Mouse (Mus musculus): Measurements from ENCODE around the gene Tmem201. TPM values are rescaled to one million over a fixed set of nuclear protein-coding genes. Genes with fewer than 3 reads are reported as not detected.
"Not testable (repeated sequence)": the region's sequence is repeated elsewhere in the genome, so short reads cannot be mapped to it uniquely, and the experiment has no call there.

Tmem201 gene
- polyA plus RNA-seq, 1 experiment from 2014 or later, result 52.1 TPM

- no peaks in the 10 kb centered on the region for H3K27me3 ChIP-seq (ENCODE audit: low read depth, poor library complexity, severe bottlenecking)
These were observed 27.4 kb upstream of the Tmem201 start for GRCm38 (mm10) chr4:149765201-149765600.

GRCm38 (mm10) chr4:149763335-149763734 lies 25.5 kb upstream of the Tmem201 start:
- no peaks in the 10 kb centered on the region for H3K9me3 ChIP-seq (replicated peaks)
- H3K4me1 ChIP-seq, result peaks cover 9% of the 10 kb centered on the region; the same call in 1 of the 2 replicates
- DNase-seq (ENCODE audit: low spot score), result no peak
- H3K27me3 ChIP-seq (ENCODE audit: low read depth, poor library complexity, severe bottlenecking), result no peaks in the 10 kb centered on the region
- H3K27ac ChIP-seq, result no peak overlapping the region
- no peak overlapping the region for H3K4me3 ChIP-seq
- peaks cover 36% of the 10 kb centered on the region for H3K36me3 ChIP-seq
- 92% methylated on average over 2 of the region's 2 CpGs for WGBS

More at GRCm38 (mm10) chr4:149765201-149765600, 27.4 kb upstream of the Tmem201 start:
- Histone ChIP-seq H3K4me3 (no peak overlapping the region), H3K9me3 (replicated peaks) (no peaks in the 10 kb centered on the region), H3K36me3 (peaks cover 19% of the 10 kb centered on the region), H3K27ac (no peak overlapping the region), H3K4me1 (0 out of 2 replicates have a peak, but pooled peaks cover 6% of the 10 kb centered on the region)
- 92% methylated on average over 5 of the region's 5 CpGs for WGBS
- no peak for DNase-seq (ENCODE audit: low spot score)

- Histone ChIP-seq H3K27me3 (ENCODE audit: low read depth, poor library complexity, severe bottlenecking) (no peaks in the 10 kb centered on the region), H3K4me1 (peaks cover 9% of the 10 kb centered on the region; the same call in 1 of the 2 replicates), H3K9me3 (replicated peaks) (no peaks in the 10 kb centered on the region), H3K27ac (no peak overlapping the region), H3K36me3 (peaks cover 59% of the 10 kb centered on the region), H3K4me3 (no peak overlapping the region)
- 74% methylated on average over 5 of the region's 5 CpGs for WGBS
- no peak for DNase-seq (ENCODE audit: low spot score)
These were observed 21.7 kb upstream of the Tmem201 start for GRCm38 (mm10) chr4:149759517-149759916.

- no peak for DNase-seq (ENCODE audit: low spot score)
- Histone ChIP-seq H3K9me3 (replicated peaks) (no peaks in the 10 kb centered on the region), H3K36me3 (peaks cover 67% of the 10 kb centered on the region), H3K4me3 (no peak overlapping the region), H3K27me3 (ENCODE audit: low read depth, poor library complexity, severe bottlenecking) (no peaks in the 10 kb centered on the region), H3K4me1 (peaks cover 9% of the 10 kb centered on the region; the same call in 1 of the 2 replicates), H3K27ac (no peak overlapping the region)
- WGBS, result 91% methylated on average over 6 of the region's 6 CpGs
These were observed 20.6 kb upstream of the Tmem201 start for GRCm38 (mm10) chr4:149758423-149758822.

GRCm38 (mm10) chr4:149756546-149756945 lies 18.7 kb upstream of the Tmem201 start:
- WGBS, result 94% methylated on average over 7 of the region's 7 CpGs
- not testable (repeated sequence) for DNase-seq (ENCODE audit: low spot score); H3K27ac ChIP-seq; H3K9me3 ChIP-seq (replicated peaks); H3K27me3 ChIP-seq (ENCODE audit: low read depth, poor library complexity, severe bottlenecking); H3K4me3 ChIP-seq
- peaks cover 61% of the 10 kb centered on the region for H3K36me3 ChIP-seq
- peaks cover 16% of the 10 kb centered on the region for H3K4me1 ChIP-seq

- H3K9me3 ChIP-seq (replicated peaks), result no peaks in the 10 kb centered on the region
- WGBS, result 79% methylated on average over 3 of the region's 3 CpGs
- H3K36me3 ChIP-seq, result peaks cover 42% of the 10 kb centered on the region
- no peak for DNase-seq (ENCODE audit: low spot score)
- no peak overlapping the region for H3K4me3 ChIP-seq
- peaks cover 24% of the 10 kb centered on the region for H3K4me1 ChIP-seq
- H3K27me3 ChIP-seq (ENCODE audit: low read depth, poor library complexity, severe bottlenecking), result no peaks in the 10 kb centered on the region
- H3K27ac ChIP-seq, result no peak overlapping the region
These were observed 15.0 kb upstream of the Tmem201 start for GRCm38 (mm10) chr4:149752836-149753235.

- peaks cover 37% of the 10 kb centered on the region for H3K36me3 ChIP-seq
- H3K27me3 ChIP-seq (ENCODE audit: low read depth, poor library complexity, severe bottlenecking), result no peaks in the 10 kb centered on the region
- 30% methylated on average over 17 of the region's 17 CpGs for WGBS
- peak; percentile 80 for DNase-seq (ENCODE audit: low spot score)
- H3K9me3 ChIP-seq (replicated peaks), result no peaks in the 10 kb centered on the region
- no peak overlapping the region for H3K4me3 ChIP-seq
- peaks cover 24% of the 10 kb centered on the region for H3K4me1 ChIP-seq
- H3K27ac ChIP-seq, result no peak overlapping the region
These were observed 14.4 kb upstream of the Tmem201 start for GRCm38 (mm10) chr4:149752124-149752799.

- peaks cover 34% of the 10 kb centered on the region for H3K36me3 ChIP-seq
- no peak overlapping the region for H3K4me3 ChIP-seq
- DNase-seq (ENCODE audit: low spot score), result no peak
- H3K27ac ChIP-seq, result no peak overlapping the region
- WGBS, result 45% methylated on average over 5 of the region's 5 CpGs
- H3K9me3 ChIP-seq (replicated peaks), result no peaks in the 10 kb centered on the region
- H3K27me3 ChIP-seq (ENCODE audit: low read depth, poor library complexity, severe bottlenecking), result no peaks in the 10 kb centered on the region
- peaks cover 24% of the 10 kb centered on the region for H3K4me1 ChIP-seq
These were observed 12.8 kb upstream of the Tmem201 start for GRCm38 (mm10) chr4:149750671-149751070.

- H3K9me3 ChIP-seq (replicated peaks); H3K4me3 ChIP-seq; H3K27ac ChIP-seq; H3K27me3 ChIP-seq (ENCODE audit: low read depth, poor library complexity, severe bottlenecking); DNase-seq (ENCODE audit: low spot score): not testable (repeated sequence)
- peaks cover 24% of the 10 kb centered on the region for H3K4me1 ChIP-seq
- peaks cover 36% of the 10 kb centered on the region for H3K36me3 ChIP-seq
- WGBS, result 94% methylated on average over 3 of the region's 3 CpGs
These were observed 11.8 kb upstream of the Tmem201 start for GRCm38 (mm10) chr4:149749663-149750015.

- 86% methylated on average over 18 of the region's 18 CpGs for WGBS
- Histone ChIP-seq H3K36me3 (peaks cover 38% of the 10 kb centered on the region), H3K4me1 (peaks cover 24% of the 10 kb centered on the region), H3K9me3 (replicated peaks) (no peaks in the 10 kb centered on the region), H3K27ac (no peak overlapping the region), H3K4me3 (no peak overlapping the region), H3K27me3 (ENCODE audit: low read depth, poor library complexity, severe bottlenecking) (no peaks in the 10 kb centered on the region)
- DNase-seq (ENCODE audit: low spot score), result no peak
These were observed 11.3 kb upstream of the Tmem201 start for GRCm38 (mm10) chr4:149749003-149749662.

- Histone ChIP-seq H3K9me3 (replicated peaks) (no peaks in the 10 kb centered on the region), H3K27ac (no peak overlapping the region), H3K36me3 (peaks cover 53% of the 10 kb centered on the region), H3K4me3 (no peak overlapping the region), H3K4me1 (no peaks in the 10 kb centered on the region), H3K27me3 (ENCODE audit: low read depth, poor library complexity, severe bottlenecking) (no peaks in the 10 kb centered on the region)
- no peak for DNase-seq (ENCODE audit: low spot score)
- 89% methylated on average over 7 of the region's 7 CpGs for WGBS
These were observed 6.3 kb upstream of the Tmem201 start for GRCm38 (mm10) chr4:149744119-149744518.

- H3K9me3 ChIP-seq (replicated peaks), result no peaks in the 10 kb centered on the region
- no peak overlapping the region for H3K27ac ChIP-seq
- DNase-seq (ENCODE audit: low spot score), result no peak
- WGBS, result 94% methylated on average over 14 of the region's 14 CpGs
- no peaks in the 10 kb centered on the region for H3K27me3 ChIP-seq (ENCODE audit: low read depth, poor library complexity, severe bottlenecking)
- peaks cover 46% of the 10 kb centered on the region for H3K36me3 ChIP-seq
- peaks cover 9% of the 10 kb centered on the region for H3K4me1 ChIP-seq
- H3K4me3 ChIP-seq, result no peak overlapping the region
These were observed 4.2 kb upstream of the Tmem201 start for GRCm38 (mm10) chr4:149742011-149742530.

- Histone ChIP-seq H3K36me3 (peaks cover 47% of the 10 kb centered on the region), H3K9me3 (replicated peaks) (no peaks in the 10 kb centered on the region), H3K4me3 (no peak overlapping the region), H3K4me1 (peaks cover 26% of the 10 kb centered on the region), H3K27me3 (ENCODE audit: low read depth, poor library complexity, severe bottlenecking) (no peaks in the 10 kb centered on the region), H3K27ac (no peak overlapping the region)
- 92% methylated on average over 7 of the region's 7 CpGs for WGBS
- DNase-seq (ENCODE audit: low spot score), result no peak
These were observed 2.5 kb upstream of the Tmem201 start for GRCm38 (mm10) chr4:149740301-149740700.
